Mouse (Mus musculus) adrenal gland (tissue): ENCODE measurements around the gene Helz.

Experiments
- intact Hi-C: fragments of 180-260 bp; cut with DNase I; formaldehyde crosslinking; loops from one replicate; pipeline ENCODE4 v1.15.1; 2025

Gene Helz

DNA sequence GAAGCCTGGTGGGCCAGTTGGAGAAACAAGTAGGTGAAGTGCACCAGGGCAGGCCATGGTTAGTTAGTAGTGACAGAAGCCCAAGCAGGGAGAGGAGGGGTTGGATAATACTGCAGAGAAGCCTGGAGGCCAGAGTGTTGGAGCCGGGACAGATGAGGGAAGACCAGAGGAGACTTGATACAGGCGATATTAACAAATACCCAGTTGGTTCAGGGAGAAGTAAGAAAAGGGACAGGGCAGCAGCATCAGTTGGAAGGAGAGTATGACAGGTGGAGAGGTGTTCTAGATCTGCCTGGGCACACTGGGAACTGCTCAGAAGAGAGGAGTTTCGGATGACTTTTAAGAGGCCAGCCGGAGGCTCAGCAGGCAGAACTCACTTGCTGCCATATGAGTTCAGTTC, 49.7 kb downstream of the Helz start:
- intact Hi-C loops = no loop called here

GRCm38 (mm10) chr11:107605694-107606093, 58.0 kb downstream of the Helz start:
- intact Hi-C loops = no loop called here

- intact Hi-C loops = no loop called here
Observed at GRCm38 (mm10) chr11:107613906-107614305, 66.2 kb downstream of the Helz start.

DNA sequence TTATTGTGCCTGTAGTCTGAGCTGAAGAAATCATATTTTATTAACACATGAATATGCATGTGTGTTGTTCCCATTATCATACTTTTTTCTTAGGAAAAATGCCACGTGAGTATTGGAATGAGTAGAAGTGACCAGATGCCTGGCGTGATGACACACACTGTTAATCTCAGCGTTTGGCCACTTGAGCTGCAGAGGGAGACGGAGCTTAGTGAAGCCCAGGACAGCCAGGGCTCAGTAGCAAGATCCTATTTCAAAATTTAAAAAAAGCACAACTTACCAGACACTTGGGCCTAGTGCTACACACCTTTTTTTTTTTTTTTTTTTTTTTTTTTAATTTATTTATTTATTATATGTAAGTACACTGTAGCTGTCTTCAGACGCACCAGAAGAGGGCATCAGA, 68.0 kb downstream of the Helz start:
- intact Hi-C loops = no loop called here

DNA sequence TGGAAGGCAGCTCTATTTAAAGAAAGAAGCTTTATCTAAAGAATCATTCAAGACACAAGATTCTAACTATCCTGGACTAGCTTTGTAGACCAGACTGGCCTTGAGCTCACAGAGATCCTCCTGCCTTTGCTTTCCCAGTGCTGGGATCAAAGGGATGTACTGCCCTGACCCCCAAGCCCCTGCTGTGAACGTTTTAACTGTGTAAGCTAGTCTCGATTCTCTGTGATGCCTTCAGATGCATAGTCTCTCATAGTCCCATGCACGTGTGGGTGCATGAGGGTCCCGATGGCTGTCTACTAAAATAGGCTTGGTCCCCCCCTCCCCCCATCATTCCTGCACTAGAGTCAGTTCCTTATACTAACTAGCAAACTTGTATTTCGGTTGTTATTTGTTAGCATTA, 70.2 kb downstream of the Helz start:
- intact Hi-C loops = no loop called here

- intact Hi-C loops = loop anchor here (5.0 kb wide), 1 partner anchor 363 kb away; no protein-coding TSS in a partner anchor
Observed at GRCm38 (mm10) chr11:107624661-107625060, 76.9 kb downstream of the Helz start.

- intact Hi-C loops = loop anchor here (5.0 kb wide), 1 partner anchor 362 kb away; no protein-coding TSS in a partner anchor
Observed at GRCm38 (mm10) chr11:107625746-107626145, 78.0 kb downstream of the Helz start.

DNA sequence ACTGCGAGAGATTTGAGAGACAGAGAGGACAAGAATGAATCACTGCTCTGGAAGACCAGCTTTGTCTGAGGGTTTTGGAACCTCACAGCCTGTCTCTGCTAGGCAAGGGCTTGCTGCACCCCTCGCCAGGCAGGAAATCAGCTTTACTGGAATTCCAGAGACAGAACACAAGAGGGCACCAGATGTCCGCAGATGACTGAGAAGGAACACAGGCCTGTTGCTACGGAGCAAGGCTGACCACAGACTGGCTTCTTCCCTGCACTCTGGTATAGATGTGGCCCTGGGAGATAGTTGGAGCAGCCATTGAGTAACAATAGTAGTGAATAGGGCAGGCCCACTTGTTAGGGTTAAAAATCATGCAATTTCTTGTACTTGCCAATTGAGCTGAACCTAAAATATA, 81.8 kb downstream of the Helz start:
- intact Hi-C loops = loop anchor here (1.0 to 5.0 kb wide), 2 partner anchors 224 to 358 kb away; no protein-coding TSS in a partner anchor

GRCm38 (mm10) chr11:107629951-107630350, 82.2 kb downstream of the Helz start:
- intact Hi-C loops = loop anchor here (1.0 to 5.0 kb wide), 2 partner anchors 223 to 357 kb away; no protein-coding TSS in a partner anchor

DNA sequence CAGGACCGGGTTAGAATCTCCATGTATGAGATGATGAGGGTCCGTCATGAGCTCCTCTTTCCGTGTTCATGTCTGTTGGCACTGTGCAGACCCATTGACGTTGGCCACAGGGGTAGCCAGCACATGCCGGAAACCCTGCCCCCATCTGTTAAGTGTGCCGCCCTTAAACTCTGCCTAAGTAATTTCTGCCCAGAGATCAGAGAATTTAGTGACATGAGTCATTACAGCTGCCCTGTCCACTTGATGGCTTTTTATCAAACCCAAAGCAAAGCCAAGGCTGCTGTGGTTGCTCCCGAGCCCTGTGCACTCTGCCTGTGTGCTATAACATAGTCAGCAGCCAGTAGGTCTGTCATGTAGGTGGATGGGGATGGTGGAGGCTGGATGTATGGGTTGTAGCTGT, 83.4 kb downstream of the Helz start:
- intact Hi-C loops = no loop called here

DNA sequence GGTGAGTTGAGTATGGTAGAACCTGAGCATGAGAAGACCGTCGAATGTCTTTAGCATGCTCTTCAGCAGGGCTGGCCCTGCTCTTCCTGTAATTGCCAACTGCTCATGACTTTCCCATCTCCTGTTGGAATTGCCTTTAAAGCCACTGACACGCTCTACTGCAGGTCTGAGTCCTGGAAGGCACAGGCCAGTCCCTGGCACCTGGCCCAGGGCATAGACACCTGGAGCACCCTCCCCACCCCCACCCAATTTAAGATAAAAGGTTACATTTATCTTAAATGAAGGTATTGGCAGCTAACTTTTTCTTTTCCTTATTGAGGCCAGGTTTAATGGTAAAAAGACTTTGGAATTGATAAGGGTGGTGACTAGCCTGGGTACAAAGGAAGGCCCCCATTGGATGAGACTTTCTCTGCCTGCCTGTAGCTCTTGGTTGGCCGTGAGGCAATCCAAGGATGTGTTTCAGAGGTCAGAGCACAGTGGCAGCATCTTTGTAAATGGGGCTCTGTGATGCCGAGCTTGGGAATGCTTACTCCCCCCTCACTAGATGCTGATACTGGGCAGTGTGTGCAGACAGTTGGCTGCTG, 85.9 kb downstream of the Helz start:
- intact Hi-C loops = no loop called here

DNA sequence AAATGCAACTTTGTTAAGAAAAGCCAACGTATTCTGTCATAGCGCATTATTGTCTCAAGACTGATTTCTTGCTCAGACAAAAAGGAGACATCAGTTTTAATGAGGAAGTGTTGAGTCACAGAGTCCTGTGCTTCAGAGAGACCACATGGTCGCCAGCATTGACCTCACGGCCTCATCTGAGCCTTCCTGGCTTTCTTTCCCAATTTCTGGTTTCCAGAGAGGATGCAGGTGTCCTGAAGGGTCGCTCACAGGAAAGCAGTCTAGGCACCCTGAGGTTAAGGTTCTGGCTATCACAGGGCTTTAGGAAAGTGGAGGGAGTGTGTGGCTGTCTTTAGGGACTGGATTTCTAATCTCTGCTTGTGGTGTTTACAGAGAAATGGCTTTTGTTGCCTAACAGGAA, 90.4 kb downstream of the Helz start:
- intact Hi-C loops = no loop called here

GRCm38 (mm10) chr11:107639657-107640056, 91.9 kb downstream of the Helz start:
- intact Hi-C loops = no loop called here

- intact Hi-C loops = no loop called here
Observed at GRCm38 (mm10) chr11:107644461-107644860, 96.7 kb downstream of the Helz start.

- intact Hi-C loops = no loop called here
Observed at GRCm38 (mm10) chr11:107647330-107647729, 99.6 kb downstream of the Helz start.

- intact Hi-C loops = no loop called here
Observed at GRCm38 (mm10) chr11:107648668-107649067, 100.9 kb downstream of the Helz start.

- intact Hi-C loops = no loop called here
Observed at GRCm38 (mm10) chr11:107649458-107649857, 101.7 kb downstream of the Helz start.

- intact Hi-C loops = no loop called here
Observed at GRCm38 (mm10) chr11:107650422-107651051, 102.8 kb downstream of the Helz start.

GRCm38 (mm10) chr11:107651391-107651790, 103.7 kb downstream of the Helz start:
- intact Hi-C loops = no loop called here

DNA sequence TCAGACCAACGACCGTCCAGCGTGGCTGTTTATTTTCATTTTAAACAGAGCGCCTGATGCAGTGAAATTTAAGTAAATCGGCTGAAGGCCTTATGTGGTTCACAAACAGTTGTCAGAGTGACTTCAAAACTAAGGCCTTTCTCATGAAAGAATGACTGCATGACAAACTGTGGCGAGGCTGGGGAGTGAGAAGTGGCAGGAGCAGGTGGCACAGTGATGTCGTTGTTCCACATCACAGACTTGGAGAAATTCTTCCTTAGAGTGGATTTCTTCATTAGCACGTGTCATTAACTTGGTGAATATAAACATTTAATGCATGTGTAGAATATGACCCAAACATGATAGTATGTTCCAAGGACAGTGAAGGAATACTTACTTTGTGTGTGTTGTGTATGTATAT, 104.4 kb downstream of the Helz start:
- intact Hi-C loops = no loop called here

- intact Hi-C loops = no loop called here
Observed at GRCm38 (mm10) chr11:107655538-107655937, 107.8 kb downstream of the Helz start.

DNA sequence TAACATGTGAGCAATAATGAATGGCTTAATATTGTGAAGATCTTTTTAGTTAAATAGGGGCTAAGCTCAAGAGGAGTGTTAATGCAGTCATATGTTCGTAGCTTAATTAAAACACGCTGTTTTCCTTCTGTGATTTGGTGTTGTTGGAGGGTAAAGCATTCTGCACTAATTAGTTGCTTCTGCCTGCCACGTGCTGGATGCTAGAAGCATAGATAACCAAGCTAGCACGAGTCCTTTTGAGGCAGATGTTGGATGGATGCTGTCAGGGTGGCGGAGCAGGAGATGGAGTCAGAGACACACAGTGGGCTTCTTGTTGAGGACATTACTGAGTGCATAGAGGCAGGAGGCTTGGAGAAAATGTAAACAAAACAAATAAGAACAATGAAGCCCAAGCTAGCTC, 109.4 kb downstream of the Helz start:
- intact Hi-C loops = no loop called here

DNA sequence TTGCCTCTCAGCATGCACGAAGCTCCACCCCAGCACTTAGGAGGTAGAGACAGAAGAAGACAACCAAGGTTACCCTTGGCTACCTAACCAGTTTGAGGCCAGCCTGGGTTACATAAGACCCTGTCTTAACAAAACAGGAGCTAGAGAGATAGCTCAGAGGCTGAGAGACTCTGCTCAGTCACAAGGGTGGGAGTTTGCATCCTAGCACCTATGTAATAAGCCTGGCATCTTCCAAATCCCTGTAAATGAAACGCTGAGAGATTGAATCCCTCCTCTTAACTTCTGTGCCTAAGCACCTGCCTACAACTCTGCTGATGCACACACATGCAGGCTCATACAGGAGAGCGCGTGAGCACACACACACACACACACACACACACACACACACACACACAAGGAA, 112.7 kb downstream of the Helz start:
- intact Hi-C loops = no loop called here
